27 mouse cellular contexts compared by ENCODE assay signal in genomic region chr7:126711910-126712309, GRCm38 (mm10). TPM values are rescaled to one million over a fixed set of nuclear protein-coding genes. Genes with fewer than 3 reads are reported as not detected.
DNase-seq lines count a peak whose midpoint lies in the region; ATAC-seq and TF ChIP-seq lines count a peak whose summit lies in the region.
"Had no signal": no experiment of that assay in that cellular context is flagged by ENCODE, and none has a peak within 500 bp of the region (broad histone marks: within the 10 kb centered on the region; RNA-seq: fewer than 3 reads in every experiment).

No protein-coding gene starts in this region.

- no peak overlapping the region for H3K9ac ChIP-seq in heart, embryonic 16.5 days (ENCODE audit: low read length)
- H3K9ac ChIP-seq: embryonic facial prominence, embryonic 12.5 days; embryonic facial prominence, embryonic 15.5 days; forebrain, postnatal 0 days; heart, embryonic 12.5 days; heart, embryonic 15.5 days; hindbrain, embryonic 14.5 days had no signal

- peak; percentile 28; the same call in 1 of the 2 replicates for ATAC-seq in heart, embryonic 16.5 days (replicated peaks; ENCODE audit: extremely low read depth, insufficient read depth, low FRiP score)
- ATAC-seq: forebrain, embryonic 14.5 days; forebrain, postnatal 0 days; hindbrain, postnatal 0 days; Patski had no signal

- 65% methylated on average over 3 of the region's 3 CpGs for WGBS in heart, embryonic 16.5 days

- H3K4me2 ChIP-seq in heart, embryonic 16.5 days (ENCODE audit: low read depth, low read length), result no peak overlapping the region
- H3K4me2 ChIP-seq: embryonic facial prominence, embryonic 12.5 days; embryonic facial prominence, embryonic 15.5 days; heart, embryonic 12.5 days; heart, embryonic 15.5 days; hindbrain, embryonic 14.5 days had no signal

- H3K9me3 ChIP-seq in heart, embryonic 16.5 days (replicated peaks; ENCODE audit: control insufficient read depth, low read length), result peaks cover 6% of the 10 kb centered on the region; the same call in 1 of the 2 replicates
- H3K9me3 ChIP-seq: embryonic facial prominence, embryonic 15.5 days; heart, embryonic 15.5 days had no signal

- no peaks in the 10 kb centered on the region for H3K36me3 ChIP-seq in heart, embryonic 16.5 days (ENCODE audit: control insufficient read depth, insufficient read depth)
- H3K36me3 ChIP-seq: embryonic facial prominence, embryonic 12.5 days; embryonic facial prominence, embryonic 15.5 days; G1E; heart, embryonic 12.5 days; heart, embryonic 15.5 days had no signal

- intact Hi-C loops in gastrocnemius, adult 2 months (cut with DNase I), result no loop called here

- H3K27ac ChIP-seq in heart, embryonic 16.5 days (ENCODE audit: low read length), result no peak overlapping the region
- H3K27ac ChIP-seq in gastrocnemius, adult 2 months, result no peak overlapping the region
- H3K27ac ChIP-seq: embryonic facial prominence, embryonic 12.5 days; embryonic facial prominence, embryonic 15.5 days; heart, embryonic 15.5 days; hindbrain, embryonic 14.5 days; hindbrain, postnatal 0 days had no signal

- no peaks in the 10 kb centered on the region for H3K4me1 ChIP-seq in heart, embryonic 16.5 days (ENCODE audit: control insufficient read depth, insufficient read depth, low read length)
- H3K4me1 ChIP-seq: embryonic facial prominence, embryonic 12.5 days; embryonic facial prominence, embryonic 15.5 days; heart, embryonic 12.5 days; heart, embryonic 15.5 days had no signal

- no peak overlapping the region for H3K4me3 ChIP-seq in heart, embryonic 16.5 days (ENCODE audit: low read length)
- H3K4me3 ChIP-seq in gastrocnemius, adult 2 months, result no peak overlapping the region
- H3K4me3 ChIP-seq: embryonic facial prominence, embryonic 12.5 days; embryonic facial prominence, embryonic 15.5 days; heart, embryonic 12.5 days; heart, embryonic 15.5 days had no signal

- no peak for TF ChIP-seq CTCF in gastrocnemius, adult 2 months (IDR thresholded peaks at IDR 0.05)

- DNase-seq in heart, adult 18-20 months, result no peak
- peak; percentile 56 to 66 for DNase-seq in thymus, postnatal 10 days (ENCODE audit: low spot score in 2 of 2)
- DNase-seq in thymus, postnatal 36 days, result peak; percentile 46 to 71
- DNase-seq in layer of hippocampus, adult 11-12 months (ENCODE audit: low spot score), result no peak
- DNase-seq in gastrocnemius, adult 2 months, result no peak
- no peak for DNase-seq in ovary, postnatal 14 days (ENCODE audit: low spot score)
- DNase-seq: adrenal gland, postnatal 10 days; adrenal gland, postnatal 36 days; B cell, adult 2 months; cerebellum, adult 18-20 months; cerebellum, adult 9-10 months; cerebellum, postnatal 25 days; forebrain, postnatal 0 days; gastrocnemius, postnatal 25 days; heart, postnatal 14 days; heart, postnatal 4 days had no signal

- H3K27me3 ChIP-seq in heart, embryonic 16.5 days (ENCODE audit: control insufficient read depth, insufficient read depth, low read length), result no peaks in the 10 kb centered on the region
- H3K27me3 ChIP-seq: CH12.LX; embryonic facial prominence, embryonic 15.5 days; heart, embryonic 15.5 days had no signal

RNA-seq across cellular contexts. Expression of gene Coro1a, which starts 4.3 kb away (rescaled TPM):
- polyA plus RNA-seq in heart, embryonic 16.5 days (2015; fragmentation: Nextera tagmentation; extraction: Ambion mirVana), result 57.7 and 131 TPM in 2 replicates
- 10 to 100 TPM in 1 of 2 experiments, 1 to 10 TPM in 1; 9.3 to 28.6 TPM for total RNA-seq in heart, adult 18-20 months (2021)
- total RNA-seq in gastrocnemius, adult 2 months (2021), result 1 to 10 TPM; 2.3 to 2.4 TPM

RNA-seq across cellular contexts. Expression of gene Slx1b, which starts 16.3 kb away (rescaled TPM):
- polyA plus RNA-seq in heart, embryonic 16.5 days (2015; fragmentation: Nextera tagmentation; extraction: Ambion mirVana), result 6.6 and 6.7 TPM in 2 replicates
- 1 to 10 TPM; 3.7 to 4.1 TPM for total RNA-seq in heart, adult 18-20 months (2021)
- 1 to 10 TPM; 2.7 to 3.3 TPM for total RNA-seq in gastrocnemius, adult 2 months (2021)

RNA-seq across cellular contexts. Expression of gene Bola2, which starts 16.7 kb away (rescaled TPM):
- 75.4 and 85.6 TPM in 2 replicates for polyA plus RNA-seq in heart, embryonic 16.5 days (2015; fragmentation: Nextera tagmentation; extraction: Ambion mirVana)
- total RNA-seq in heart, adult 18-20 months (2021), result 10 to 100 TPM; 60.1 to 60.4 TPM
- total RNA-seq in gastrocnemius, adult 2 months (2021), result 10 to 100 TPM; 35.1 to 36.9 TPM

RNA-seq across cellular contexts. Expression of gene Sult1a1, which starts 35.7 kb away (rescaled TPM):
- 17.4 and 18.5 TPM in 2 replicates for polyA plus RNA-seq in heart, embryonic 16.5 days (2015; fragmentation: Nextera tagmentation; extraction: Ambion mirVana)
- total RNA-seq in heart, adult 18-20 months (2021), result 10 to 100 TPM; 31.1 to 44.0 TPM
- total RNA-seq in gastrocnemius, adult 2 months (2021), result 10 to 100 TPM; 16.6 to 16.8 TPM
- polyA plus RNA-seq: G1E had no signal

RNA-seq across cellular contexts. Expression of gene Mapk3, which starts 47.5 kb away (rescaled TPM):
- polyA plus RNA-seq in heart, embryonic 16.5 days (2015; fragmentation: Nextera tagmentation; extraction: Ambion mirVana), result 58.6 and 62.5 TPM in 2 replicates
- total RNA-seq in heart, adult 18-20 months (2021), result 10 to 100 TPM; 37.2 to 46.7 TPM
- total RNA-seq in gastrocnemius, adult 2 months (2021), result 10 to 100 TPM; 22.3 to 22.4 TPM

Comparison
In these comparisons a context has a peak if more than half of its experiments do, and no peak if none do; other contexts are left out.
1. DNase-seq: peak in thymus, postnatal 10 days (2 of 2) and thymus, postnatal 36 days (2 of 2); none in heart, adult 18-20 months (0 of 2), layer of hippocampus, adult 11-12 months (single experiment), gastrocnemius, adult 2 months (single experiment) and ovary, postnatal 14 days (single experiment).